Mouse (Mus musculus): ENCODE data around the gene Sgca. TPM values are rescaled to one million over a fixed set of nuclear protein-coding genes. Genes with fewer than 3 reads are reported as not detected.
"Not testable (repeated sequence)": the region's sequence is repeated elsewhere in the genome, so short reads cannot be mapped to it uniquely, and the experiment has no call there.

Sgca gene
- polyA plus RNA-seq, 1 experiment from 2014 or later: not detected

- peak; percentile 49; the same call in 1 of the 2 replicates for ATAC-seq (ENCODE audit: low read depth)
- Histone ChIP-seq H3K4me3 (ENCODE audit: low read depth, low read length) (no peak overlapping the region), H3K27me3 (ENCODE audit: control insufficient read depth, insufficient read depth, low read length) (no peaks in the 10 kb centered on the region), H3K36me3 (ENCODE audit: control insufficient read depth, insufficient read depth, low read length) (no peaks in the 10 kb centered on the region), H3K27ac (ENCODE audit: low read depth, low read length) (no peak overlapping the region), H3K4me1 (ENCODE audit: control insufficient read depth, insufficient read depth, low read length) (no peaks in the 10 kb centered on the region), H3K9me3 (ENCODE audit: control insufficient read depth, low read length) (no peaks in the 10 kb centered on the region), H3K9ac (replicated peaks; ENCODE audit: low read depth, low read length) (no peak overlapping the region), H3K4me2 (ENCODE audit: low read depth, low read length) (no peak overlapping the region)
- 62% methylated on average over 15 of the region's 15 CpGs for WGBS
Observed at GRCm38 (mm10) chr11:94970210-94970943, 5.8 kb downstream of the Sgca start.

- H3K27me3 ChIP-seq (ENCODE audit: control insufficient read depth, insufficient read depth, low read length); H3K9me3 ChIP-seq (ENCODE audit: control insufficient read depth, low read length); H3K4me1 ChIP-seq (ENCODE audit: control insufficient read depth, insufficient read depth, low read length); H3K4me3 ChIP-seq (ENCODE audit: low read depth, low read length); ATAC-seq (ENCODE audit: low read depth); H3K4me2 ChIP-seq (ENCODE audit: low read depth, low read length); H3K27ac ChIP-seq (ENCODE audit: low read depth, low read length); H3K36me3 ChIP-seq (ENCODE audit: control insufficient read depth, insufficient read depth, low read length); H3K9ac ChIP-seq (replicated peaks; ENCODE audit: low read depth, low read length): not testable (repeated sequence)
- WGBS: 92% methylated on average over 4 of the region's 4 CpGs
Observed at GRCm38 (mm10) chr11:94969709-94970108, 6.4 kb downstream of the Sgca start.

DNA sequence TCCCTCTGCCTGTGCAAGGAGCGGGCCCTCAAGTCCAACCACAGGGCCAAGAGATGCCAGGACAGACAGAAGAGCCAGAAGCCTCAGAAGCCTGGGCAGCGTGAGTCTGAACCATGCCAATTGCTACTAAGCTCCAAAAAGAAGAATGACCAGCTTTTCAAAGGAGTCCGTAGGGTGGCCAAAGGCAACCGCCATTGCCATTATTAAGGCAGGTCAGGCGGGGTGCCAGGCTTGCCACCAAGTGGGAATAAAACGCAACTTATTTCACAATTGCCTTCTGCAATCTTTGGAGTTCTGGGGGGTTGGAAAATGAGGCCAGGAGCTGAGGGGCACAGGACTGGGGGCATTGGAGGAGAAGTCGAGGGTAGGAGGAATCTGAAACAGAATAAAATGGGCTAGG, 7.9 kb downstream of the Sgca start:
- H3K27me3 ChIP-seq (ENCODE audit: control insufficient read depth, insufficient read depth, low read length): no peaks in the 10 kb centered on the region
- no peaks in the 10 kb centered on the region for H3K9me3 ChIP-seq (ENCODE audit: control insufficient read depth, low read length)
- ATAC-seq (ENCODE audit: low read depth): no peak
- no peak overlapping the region for H3K27ac ChIP-seq (ENCODE audit: low read depth, low read length)
- no peaks in the 10 kb centered on the region for H3K4me1 ChIP-seq (ENCODE audit: control insufficient read depth, insufficient read depth, low read length)
- H3K4me2 ChIP-seq (ENCODE audit: low read depth, low read length): no peak overlapping the region
- H3K4me3 ChIP-seq (ENCODE audit: low read depth, low read length): no peak overlapping the region
- H3K36me3 ChIP-seq (ENCODE audit: control insufficient read depth, insufficient read depth, low read length): no peaks in the 10 kb centered on the region
- H3K9ac ChIP-seq (replicated peaks; ENCODE audit: low read depth, low read length): no peak overlapping the region
- WGBS: 77% methylated on average over 7 of the region's 7 CpGs

DNA sequence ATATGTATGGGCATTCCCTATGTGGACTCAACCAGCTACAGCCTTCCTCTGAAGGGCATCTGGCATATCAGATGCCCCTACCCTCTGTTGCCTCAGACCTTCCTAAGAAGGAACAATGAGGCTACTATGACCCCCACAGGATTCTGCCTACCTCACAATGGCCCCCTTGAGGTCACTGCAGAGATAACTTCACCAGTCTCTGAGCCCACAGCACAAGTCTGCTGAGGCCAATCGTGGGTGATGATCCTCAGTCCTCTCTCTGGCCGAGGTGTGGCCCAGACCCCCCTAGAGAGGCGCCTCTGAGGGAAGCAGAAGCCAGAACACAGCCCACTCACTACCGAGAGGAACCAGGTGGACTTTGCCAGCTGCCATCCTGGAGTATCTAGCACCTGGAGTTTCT, 8.7 kb downstream of the Sgca start, which contains the start of gene Hils1:
TSS of gene Hils1 (plus strand) at position 175 of the 400 bp plus-strand sequence.
- H3K4me2 ChIP-seq (ENCODE audit: low read depth, low read length): no peak within 1 kb of the TSS
- no peak within 1 kb of the TSS for H3K9ac ChIP-seq (replicated peaks; ENCODE audit: low read depth, low read length)
- WGBS: 61% methylated on average over 4 of the region's 4 CpGs
- H3K9me3 ChIP-seq (ENCODE audit: control insufficient read depth, low read length): no peaks in the 10 kb centered on the region
- no peak within 1 kb of the TSS for H3K27ac ChIP-seq (ENCODE audit: low read depth, low read length)
- no peak within 1 kb of the TSS for H3K4me3 ChIP-seq (ENCODE audit: low read depth, low read length)
- H3K4me1 ChIP-seq (ENCODE audit: control insufficient read depth, insufficient read depth, low read length): no peaks in the 10 kb centered on the region
- no peaks in the 10 kb centered on the region for H3K27me3 ChIP-seq (ENCODE audit: control insufficient read depth, insufficient read depth, low read length)
- H3K36me3 ChIP-seq (ENCODE audit: control insufficient read depth, insufficient read depth, low read length): no peaks in the 10 kb centered on the region
- ATAC-seq (ENCODE audit: low read depth): no peak

DNA sequence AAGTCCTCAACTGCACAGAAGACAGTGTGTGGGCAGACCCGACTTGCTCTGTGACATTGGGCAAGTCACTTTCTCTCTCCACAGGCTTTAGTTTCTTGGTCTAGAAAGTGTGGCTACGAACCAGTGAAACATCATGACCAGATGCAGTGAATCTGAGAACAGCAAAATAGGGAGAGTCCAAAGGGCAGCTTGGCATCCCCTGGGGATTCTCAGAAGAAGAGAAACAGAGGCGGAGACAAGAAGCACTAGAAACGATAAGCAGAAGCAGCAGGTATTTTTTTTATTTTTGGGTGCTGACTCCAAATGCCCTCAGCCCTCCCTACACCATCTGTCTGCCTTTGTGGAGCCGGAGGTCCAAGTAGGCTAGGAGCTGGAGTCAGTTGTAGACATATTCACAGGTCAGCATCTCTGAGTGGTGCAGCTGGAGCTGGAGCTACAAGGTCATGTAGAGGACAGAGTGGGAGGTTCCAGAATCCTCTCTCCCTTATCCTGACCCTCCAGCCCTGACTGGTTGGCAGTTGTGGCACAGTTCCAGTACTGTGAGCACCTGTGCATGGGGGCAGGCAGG, 13.5 kb downstream of the Sgca start:
- Histone ChIP-seq H3K4me1 (ENCODE audit: control insufficient read depth, insufficient read depth, low read length) (no peaks in the 10 kb centered on the region), H3K4me2 (ENCODE audit: low read depth, low read length) (0 out of 2 replicates have a peak overlapping the region, but pooled peaks have one; percentile 8), H3K4me3 (ENCODE audit: low read depth, low read length) (no peak overlapping the region), H3K27ac (ENCODE audit: low read depth, low read length) (no peak overlapping the region), H3K9ac (replicated peaks; ENCODE audit: low read depth, low read length) (no peak overlapping the region), H3K9me3 (ENCODE audit: control insufficient read depth, low read length) (no peaks in the 10 kb centered on the region), H3K27me3 (ENCODE audit: control insufficient read depth, insufficient read depth, low read length) (no peaks in the 10 kb centered on the region), H3K36me3 (ENCODE audit: control insufficient read depth, insufficient read depth, low read length) (no peaks in the 10 kb centered on the region)
- ATAC-seq (ENCODE audit: low read depth): no peak
- WGBS: 81% methylated on average over 5 of the region's 5 CpGs

DNA sequence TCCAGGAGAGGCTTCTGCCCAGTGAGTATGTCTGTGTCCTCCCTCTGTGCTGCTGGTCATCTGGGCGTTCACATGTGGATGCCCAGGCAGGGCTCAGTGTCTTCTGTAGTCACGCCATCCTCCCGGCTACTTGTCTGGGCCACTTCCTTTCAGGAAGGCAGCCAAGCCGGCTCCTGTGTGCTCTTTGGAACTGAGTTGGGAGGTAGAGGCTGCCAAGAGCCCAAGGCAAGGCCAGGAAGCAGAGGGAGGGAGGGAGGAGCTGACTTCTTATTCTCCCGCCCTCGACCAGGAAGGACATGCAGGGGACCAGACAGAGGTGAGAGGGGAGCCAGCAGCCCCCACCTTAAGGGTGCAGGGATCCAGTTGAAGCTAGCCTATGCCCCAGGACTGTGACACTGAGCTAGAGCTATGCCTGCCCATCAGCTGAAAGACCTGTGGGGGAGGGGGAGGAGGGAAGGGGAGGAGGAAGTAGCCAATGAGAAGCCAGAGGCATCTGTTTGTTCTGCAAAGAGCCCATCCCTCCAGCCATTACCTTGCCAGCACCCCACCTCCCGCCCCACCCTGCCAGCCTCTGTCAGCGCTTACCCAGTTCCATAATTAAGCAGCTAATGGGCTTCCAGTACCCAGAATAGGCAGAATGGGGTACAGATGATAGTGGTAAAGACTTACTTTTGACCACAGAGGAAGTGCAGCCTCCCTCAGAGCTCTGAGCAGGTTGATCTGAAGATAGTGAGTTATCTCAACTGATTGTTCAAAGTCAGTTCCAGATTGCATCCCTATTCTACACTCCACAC, 17.9 kb downstream of the Sgca start:
- H3K4me1 ChIP-seq (ENCODE audit: control insufficient read depth, insufficient read depth, low read length): no peaks in the 10 kb centered on the region
- no peaks in the 10 kb centered on the region for H3K27me3 ChIP-seq (ENCODE audit: control insufficient read depth, insufficient read depth, low read length)
- peak; percentile 46; the same call in 1 of the 2 replicates for ATAC-seq (ENCODE audit: low read depth)
- H3K9me3 ChIP-seq (ENCODE audit: control insufficient read depth, low read length): no peaks in the 10 kb centered on the region
- 25% methylated on average over 8 of the region's 8 CpGs for WGBS
- H3K4me3 ChIP-seq (ENCODE audit: low read depth, low read length): no peak overlapping the region
- no peak overlapping the region for H3K9ac ChIP-seq (replicated peaks; ENCODE audit: low read depth, low read length)
- no peaks in the 10 kb centered on the region for H3K36me3 ChIP-seq (ENCODE audit: control insufficient read depth, insufficient read depth, low read length)
- H3K27ac ChIP-seq (ENCODE audit: low read depth, low read length): no peak overlapping the region
- no peak overlapping the region for H3K4me2 ChIP-seq (ENCODE audit: low read depth, low read length)

- H3K9me3 ChIP-seq (ENCODE audit: control insufficient read depth, low read length): no peaks in the 10 kb centered on the region
- no peak overlapping the region for H3K27ac ChIP-seq (ENCODE audit: low read depth, low read length)
- H3K9ac ChIP-seq (replicated peaks; ENCODE audit: low read depth, low read length): no peak overlapping the region
- no peak for ATAC-seq (ENCODE audit: low read depth)
- no peaks in the 10 kb centered on the region for H3K36me3 ChIP-seq (ENCODE audit: control insufficient read depth, insufficient read depth, low read length)
- no peak overlapping the region for H3K4me2 ChIP-seq (ENCODE audit: low read depth, low read length)
- H3K4me1 ChIP-seq (ENCODE audit: control insufficient read depth, insufficient read depth, low read length): no peaks in the 10 kb centered on the region
- 87% methylated on average over 9 of the region's 9 CpGs for WGBS
- H3K27me3 ChIP-seq (ENCODE audit: control insufficient read depth, insufficient read depth, low read length): no peaks in the 10 kb centered on the region
- no peak overlapping the region for H3K4me3 ChIP-seq (ENCODE audit: low read depth, low read length)
Observed at GRCm38 (mm10) chr11:94957693-94958064, 18.4 kb downstream of the Sgca start.

DNA sequence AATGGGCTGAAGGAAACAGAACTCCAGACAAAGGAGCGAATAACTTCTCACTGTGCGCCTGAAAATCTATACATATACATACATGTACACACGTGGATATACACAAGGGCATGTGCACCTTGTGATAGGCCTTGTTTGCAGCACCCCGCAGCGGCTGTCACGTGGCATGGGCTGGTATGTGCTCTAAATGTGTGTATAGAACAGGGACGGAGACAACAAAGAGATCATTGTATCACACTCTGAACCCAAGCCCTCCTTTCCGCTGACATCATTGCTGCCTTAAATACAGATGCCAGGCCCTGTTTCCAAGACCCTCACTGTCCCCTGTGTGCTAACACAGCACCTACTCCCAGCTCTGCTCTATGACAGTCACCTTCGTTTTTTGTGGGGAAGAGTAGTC, 21.0 kb downstream of the Sgca start:
- Histone ChIP-seq H3K36me3 (ENCODE audit: control insufficient read depth, insufficient read depth, low read length) (no peaks in the 10 kb centered on the region), H3K4me1 (ENCODE audit: control insufficient read depth, insufficient read depth, low read length) (no peaks in the 10 kb centered on the region), H3K4me2 (ENCODE audit: low read depth, low read length) (no peak overlapping the region), H3K4me3 (ENCODE audit: low read depth, low read length) (no peak overlapping the region), H3K27ac (ENCODE audit: low read depth, low read length) (no peak overlapping the region), H3K27me3 (ENCODE audit: control insufficient read depth, insufficient read depth, low read length) (no peaks in the 10 kb centered on the region), H3K9me3 (ENCODE audit: control insufficient read depth, low read length) (no peaks in the 10 kb centered on the region), H3K9ac (replicated peaks; ENCODE audit: low read depth, low read length) (no peak overlapping the region)
- no peak for ATAC-seq (ENCODE audit: low read depth)
- 61% methylated on average over 9 of the region's 9 CpGs for WGBS

- no peak for ATAC-seq (ENCODE audit: low read depth)
- no peak overlapping the region for H3K9ac ChIP-seq (replicated peaks; ENCODE audit: low read depth, low read length)
- 0 out of 2 replicates have a peak overlapping the region, but pooled peaks have one; percentile 55 for H3K27ac ChIP-seq (ENCODE audit: low read depth, low read length)
- no peak overlapping the region for H3K4me3 ChIP-seq (ENCODE audit: low read depth, low read length)
- WGBS: 6% methylated on average over 6 of the region's 6 CpGs
- H3K4me2 ChIP-seq (ENCODE audit: low read depth, low read length): no peak overlapping the region
- no peaks in the 10 kb centered on the region for H3K27me3 ChIP-seq (ENCODE audit: control insufficient read depth, insufficient read depth, low read length)
- H3K4me1 ChIP-seq (ENCODE audit: control insufficient read depth, insufficient read depth, low read length): no peaks in the 10 kb centered on the region
- no peaks in the 10 kb centered on the region for H3K9me3 ChIP-seq (ENCODE audit: control insufficient read depth, low read length)
- no peaks in the 10 kb centered on the region for H3K36me3 ChIP-seq (ENCODE audit: control insufficient read depth, insufficient read depth, low read length)
Observed at GRCm38 (mm10) chr11:94952169-94952568, 24.0 kb downstream of the Sgca start.

All from neural tube, embryonic 14.5 days (tissue).